Mouse (Mus musculus): ENCODE results near the gene Cyp2c23. TPM values are rescaled to one million over a fixed set of nuclear protein-coding genes. Genes with fewer than 3 reads are reported as not detected.

Gene Cyp2c23
- polyA plus RNA-seq, 1 experiment from 2014 or later: 0.56 TPM

DNA sequence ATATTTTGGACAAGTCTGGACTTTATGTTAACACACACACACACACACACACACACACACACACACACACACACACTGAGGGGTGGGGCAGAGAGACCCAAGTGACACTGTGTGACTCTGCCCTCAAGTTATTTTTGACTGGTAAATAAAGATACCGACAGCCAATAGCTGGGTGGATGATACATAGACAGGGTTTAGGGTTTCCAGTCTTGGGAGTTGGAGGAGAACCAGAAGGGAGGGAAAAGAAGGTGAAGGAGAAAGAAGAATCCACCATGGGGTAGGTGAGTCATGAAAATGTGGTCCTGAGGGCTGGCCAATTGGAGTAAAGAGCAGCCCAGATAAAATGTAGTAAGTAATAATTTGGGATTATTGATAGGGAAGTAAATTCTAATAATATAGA, 28.9 kb downstream of the Cyp2c23 start:
- WGBS: 51% methylated on average over 1 of the region's 1 CpGs
- no peak for ATAC-seq
- Histone ChIP-seq H3K27ac (ENCODE audit: low read length) (no peak overlapping the region), H3K36me3 (ENCODE audit: insufficient read depth, low read length) (no peaks in the 10 kb centered on the region), H3K9ac (replicated peaks; ENCODE audit: low read depth) (no peak overlapping the region), H3K4me3 (ENCODE audit: low read depth, low read length) (no peak overlapping the region), H3K4me2 (replicated peaks; ENCODE audit: low read depth, low read length) (no peak overlapping the region), H3K4me1 (ENCODE audit: insufficient read depth, low read depth, low read length) (no peaks in the 10 kb centered on the region), H3K9me3 (ENCODE audit: low read length) (no peaks in the 10 kb centered on the region), H3K27me3 (replicated peaks; ENCODE audit: insufficient read depth, low read length) (no peaks in the 10 kb centered on the region)
- no peak for DNase-seq (ENCODE audit: low spot score)
- no peak for TF ChIP-seq CTCF (IDR thresholded peaks at IDR 0.05)
- TF ChIP-seq EP300 (IDR thresholded peaks at IDR 0.05): no peak

GRCm38 (mm10) chr19:43998802-43999527, 30.0 kb downstream of the Cyp2c23 start:
- no peaks in the 10 kb centered on the region for H3K36me3 ChIP-seq (ENCODE audit: insufficient read depth, low read length)
- H3K9ac ChIP-seq (replicated peaks; ENCODE audit: low read depth): no peak overlapping the region
- DNase-seq (ENCODE audit: low spot score) (no peak), ATAC-seq (no peak)
- H3K9me3 ChIP-seq (ENCODE audit: low read length): no peaks in the 10 kb centered on the region
- no peak overlapping the region for H3K27ac ChIP-seq (ENCODE audit: low read length)
- H3K27me3 ChIP-seq (replicated peaks; ENCODE audit: insufficient read depth, low read length): no peaks in the 10 kb centered on the region
- TF ChIP-seq EP300 (IDR thresholded peaks at IDR 0.05) (no peak), CTCF (IDR thresholded peaks at IDR 0.05) (no peak)
- H3K4me2 ChIP-seq (replicated peaks; ENCODE audit: low read depth, low read length): no peak overlapping the region
- H3K4me3 ChIP-seq (ENCODE audit: low read depth, low read length): no peak overlapping the region
- 82% methylated on average over 11 of the region's 11 CpGs for WGBS
- H3K4me1 ChIP-seq (ENCODE audit: insufficient read depth, low read depth, low read length): no peaks in the 10 kb centered on the region

GRCm38 (mm10) chr19:43998101-43998500, 30.9 kb downstream of the Cyp2c23 start:
- Histone ChIP-seq H3K9me3 (ENCODE audit: low read length) (no peaks in the 10 kb centered on the region), H3K9ac (replicated peaks; ENCODE audit: low read depth) (no peak overlapping the region), H3K36me3 (ENCODE audit: insufficient read depth, low read length) (no peaks in the 10 kb centered on the region), H3K4me2 (replicated peaks; ENCODE audit: low read depth, low read length) (no peak overlapping the region), H3K4me3 (ENCODE audit: low read depth, low read length) (no peak overlapping the region), H3K4me1 (ENCODE audit: insufficient read depth, low read depth, low read length) (no peaks in the 10 kb centered on the region), H3K27me3 (replicated peaks; ENCODE audit: insufficient read depth, low read length) (no peaks in the 10 kb centered on the region), H3K27ac (ENCODE audit: low read length) (no peak overlapping the region)
- WGBS: 62% methylated on average over 10 of the region's 10 CpGs
- TF ChIP-seq EP300 (IDR thresholded peaks at IDR 0.05) (no peak), CTCF (IDR thresholded peaks at IDR 0.05) (no peak)
- no peak for ATAC-seq
- peak; percentile 13 for DNase-seq (ENCODE audit: low spot score)

DNA sequence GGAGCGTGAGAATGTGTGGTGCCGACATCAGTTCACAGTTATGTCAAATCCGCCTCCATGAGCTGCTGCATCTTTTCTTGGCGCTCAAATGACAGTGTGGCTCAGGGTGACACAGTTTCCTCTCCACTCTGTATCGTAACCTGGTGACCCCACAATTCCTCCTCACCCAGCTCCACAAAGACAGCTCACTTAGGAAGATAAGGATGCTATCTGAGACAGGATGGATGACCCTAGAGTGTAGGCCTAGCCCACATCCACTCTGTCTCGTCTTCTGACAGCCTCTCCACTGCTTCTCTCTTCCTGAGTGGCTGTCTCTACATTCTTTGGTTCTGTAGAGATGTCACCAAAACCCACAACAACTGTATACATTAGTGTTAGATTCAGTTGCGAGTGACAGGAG, 33.6 kb downstream of the Cyp2c23 start:
- no peaks in the 10 kb centered on the region for H3K36me3 ChIP-seq (ENCODE audit: insufficient read depth, low read length)
- no peak overlapping the region for H3K4me3 ChIP-seq (ENCODE audit: low read depth, low read length)
- H3K4me2 ChIP-seq (replicated peaks; ENCODE audit: low read depth, low read length): no peak overlapping the region
- no peak for DNase-seq (ENCODE audit: low spot score)
- WGBS: 48% methylated on average over 7 of the region's 7 CpGs
- H3K27me3 ChIP-seq (replicated peaks; ENCODE audit: insufficient read depth, low read length): no peaks in the 10 kb centered on the region
- no peak overlapping the region for H3K9ac ChIP-seq (replicated peaks; ENCODE audit: low read depth)
- no peaks in the 10 kb centered on the region for H3K9me3 ChIP-seq (ENCODE audit: low read length)
- no peak overlapping the region for H3K27ac ChIP-seq (ENCODE audit: low read length)
- ATAC-seq: peak; percentile 25
- H3K4me1 ChIP-seq (ENCODE audit: insufficient read depth, low read depth, low read length): no peaks in the 10 kb centered on the region
- TF ChIP-seq EP300 (IDR thresholded peaks at IDR 0.05) (no peak), CTCF (IDR thresholded peaks at IDR 0.05) (no peak)

DNA sequence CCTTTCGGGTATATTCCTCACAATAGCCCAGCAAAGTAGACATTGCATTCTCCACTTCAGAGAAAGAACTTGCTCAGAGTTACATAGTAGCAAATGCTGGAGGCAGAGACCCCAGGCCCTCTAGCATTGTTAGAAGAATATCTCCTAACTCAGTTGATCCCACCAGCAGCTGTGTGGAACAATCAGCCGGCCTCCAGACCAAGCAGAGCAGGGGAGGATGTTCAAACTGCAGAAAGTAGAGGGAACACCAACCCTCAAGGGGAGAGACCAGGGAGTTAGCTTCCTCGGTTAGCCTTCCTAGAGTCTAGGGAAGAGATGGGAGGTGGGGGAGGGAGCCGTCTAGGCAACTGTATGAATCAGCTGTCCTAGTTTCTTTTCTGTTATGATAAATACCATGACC, 36.5 kb downstream of the Cyp2c23 start:
- WGBS: 60% methylated on average over 4 of the region's 4 CpGs
- no peak for ATAC-seq
- no peak for DNase-seq (ENCODE audit: low spot score)
- H3K4me2 ChIP-seq (replicated peaks; ENCODE audit: low read depth, low read length): no peak overlapping the region
- H3K4me3 ChIP-seq (ENCODE audit: low read depth, low read length): no peak overlapping the region
- no peaks in the 10 kb centered on the region for H3K27me3 ChIP-seq (replicated peaks; ENCODE audit: insufficient read depth, low read length)
- H3K27ac ChIP-seq (ENCODE audit: low read length): no peak overlapping the region
- TF ChIP-seq EP300 (IDR thresholded peaks at IDR 0.05): no peak
- TF ChIP-seq CTCF (IDR thresholded peaks at IDR 0.05): no peak
- no peaks in the 10 kb centered on the region for H3K4me1 ChIP-seq (ENCODE audit: insufficient read depth, low read depth, low read length)
- no peak overlapping the region for H3K9ac ChIP-seq (replicated peaks; ENCODE audit: low read depth)
- no peaks in the 10 kb centered on the region for H3K9me3 ChIP-seq (ENCODE audit: low read length)
- H3K36me3 ChIP-seq (ENCODE audit: insufficient read depth, low read length): no peaks in the 10 kb centered on the region

- H3K9me3 ChIP-seq (ENCODE audit: low read length): no peaks in the 10 kb centered on the region
- no peaks in the 10 kb centered on the region for H3K4me1 ChIP-seq (ENCODE audit: insufficient read depth, low read depth, low read length)
- no peak for DNase-seq (ENCODE audit: low spot score)
- H3K27ac ChIP-seq (ENCODE audit: low read length): no peak overlapping the region
- WGBS: 87% methylated on average over 8 of the region's 8 CpGs
- H3K36me3 ChIP-seq (ENCODE audit: insufficient read depth, low read length): no peaks in the 10 kb centered on the region
- no peak overlapping the region for H3K4me2 ChIP-seq (replicated peaks; ENCODE audit: low read depth, low read length)
- TF ChIP-seq EP300 (IDR thresholded peaks at IDR 0.05) (no peak), CTCF (IDR thresholded peaks at IDR 0.05) (no peak)
- no peak overlapping the region for H3K9ac ChIP-seq (replicated peaks; ENCODE audit: low read depth)
- no peak overlapping the region for H3K4me3 ChIP-seq (ENCODE audit: low read depth, low read length)
- no peak for ATAC-seq
- H3K27me3 ChIP-seq (replicated peaks; ENCODE audit: insufficient read depth, low read length): no peaks in the 10 kb centered on the region
Measured at GRCm38 (mm10) chr19:43990362-43990761, 38.6 kb downstream of the Cyp2c23 start.

Data from lung, postnatal 0 days (tissue).